Mouse (Mus musculus) lung, postnatal 25 days (tissue): ENCODE results near the gene Stt3b.

Source experiments
- DNase-seq: peaks from one replicate; pipeline ENCODE4 v3.0.0; 2022; ENCODE audit warnings: low spot score

Gene Stt3b

DNA sequence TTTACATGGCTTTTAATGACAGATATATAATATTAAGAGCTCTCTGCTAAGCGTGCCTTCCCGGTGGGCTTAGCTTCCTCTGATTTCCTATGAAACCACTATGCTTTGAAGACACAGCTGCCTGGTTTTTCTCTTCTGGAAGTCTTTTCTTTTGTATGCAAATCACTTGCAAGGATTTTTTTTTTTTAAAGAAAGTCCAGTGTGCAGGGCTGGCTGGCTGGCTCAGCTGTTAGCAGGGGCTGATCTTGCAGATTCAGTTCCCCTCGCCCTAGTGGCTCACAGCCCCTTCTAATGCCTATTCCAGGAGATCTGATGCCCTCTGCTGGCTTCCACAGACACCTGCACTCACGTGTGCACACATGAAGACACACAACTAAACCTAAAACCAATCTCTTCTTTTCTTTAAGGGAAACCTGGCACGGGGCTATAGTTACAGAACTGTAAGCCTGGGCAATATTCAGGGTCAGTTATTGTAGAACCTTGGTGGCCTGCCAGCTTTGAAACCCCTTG, 96.4 kb downstream of the Stt3b start:
- no peak for DNase-seq

DNA sequence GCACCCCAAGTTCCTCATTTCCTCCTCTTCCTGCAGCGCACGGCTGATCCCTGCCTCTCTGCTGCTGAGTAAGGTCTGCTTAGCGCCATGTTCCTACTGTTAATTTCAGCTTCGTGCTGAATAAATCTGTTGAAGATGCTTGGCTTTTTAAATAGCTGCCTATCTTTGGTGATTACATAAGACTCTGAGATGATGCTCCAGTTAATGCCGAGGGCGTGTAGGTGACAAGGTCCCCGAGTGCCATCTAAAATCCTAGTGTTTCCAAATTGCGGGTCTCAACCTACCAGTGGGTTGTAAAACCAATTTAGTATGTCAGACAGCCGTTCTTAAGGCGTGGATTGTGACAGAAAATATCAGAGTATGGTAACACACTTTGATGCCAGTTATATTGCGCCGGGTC, 99.7 kb downstream of the Stt3b start:
- no peak for DNase-seq

DNA sequence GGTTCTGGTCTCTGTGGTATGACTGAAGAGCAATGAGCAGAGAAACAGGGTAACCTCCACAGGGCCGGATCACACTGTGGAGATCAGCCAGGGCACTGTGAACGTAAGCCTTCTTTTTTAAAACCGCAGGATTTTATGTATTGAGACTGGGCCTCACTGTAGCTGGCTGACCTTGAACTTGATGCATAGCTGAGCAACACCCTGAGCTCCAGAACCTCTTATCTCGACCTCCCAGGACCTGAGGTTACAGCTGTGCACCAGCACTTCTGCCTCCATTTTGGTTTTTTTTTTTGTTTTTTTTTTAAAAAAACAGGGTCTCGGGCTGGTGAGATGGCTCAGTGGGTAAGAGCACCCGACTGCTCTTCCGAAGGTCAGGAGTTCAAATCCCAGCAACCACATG, 100.5 kb downstream of the Stt3b start:
- DNase-seq = no peak

DNA sequence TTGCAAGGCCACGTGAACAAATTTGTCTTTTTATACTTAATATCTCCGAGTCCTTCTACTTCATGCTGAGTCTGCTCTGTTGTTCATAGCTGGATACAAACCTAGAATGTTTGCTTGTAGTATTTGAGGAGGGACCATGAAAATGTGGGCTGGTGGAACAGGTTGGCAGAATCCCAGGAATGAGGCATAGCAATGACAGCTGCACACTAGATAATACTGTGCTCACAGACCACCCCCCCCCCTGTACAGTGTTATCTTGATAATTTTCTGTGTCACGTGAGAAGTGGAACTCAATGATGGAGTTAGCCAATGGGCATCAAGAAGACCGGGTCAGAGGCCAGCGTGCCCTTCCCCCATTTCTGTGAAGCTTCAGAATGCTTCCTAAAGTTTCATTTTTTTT, 104.0 kb downstream of the Stt3b start:
- DNase-seq = no peak

DNA sequence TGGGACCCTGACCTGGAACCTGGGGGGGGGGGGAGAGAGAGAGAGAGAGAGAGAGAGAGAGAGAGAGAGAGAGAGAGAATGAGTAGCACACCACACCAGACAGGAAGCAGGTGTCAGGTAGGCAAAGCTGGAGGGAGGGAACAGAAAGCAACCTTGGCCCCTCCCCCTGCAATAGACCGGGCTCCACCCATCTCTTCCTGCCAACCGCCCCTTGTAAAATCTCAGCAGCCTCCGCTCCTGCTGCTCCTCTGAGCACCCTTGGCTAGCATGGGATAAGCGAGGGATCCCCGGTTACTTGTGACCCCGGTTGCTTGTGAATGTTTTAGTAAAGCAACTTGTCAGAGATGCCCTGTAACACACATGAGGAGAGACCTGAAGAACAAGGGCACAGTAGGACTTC, 104.7 kb downstream of the Stt3b start:
- DNase-seq = peak; percentile 69

DNA sequence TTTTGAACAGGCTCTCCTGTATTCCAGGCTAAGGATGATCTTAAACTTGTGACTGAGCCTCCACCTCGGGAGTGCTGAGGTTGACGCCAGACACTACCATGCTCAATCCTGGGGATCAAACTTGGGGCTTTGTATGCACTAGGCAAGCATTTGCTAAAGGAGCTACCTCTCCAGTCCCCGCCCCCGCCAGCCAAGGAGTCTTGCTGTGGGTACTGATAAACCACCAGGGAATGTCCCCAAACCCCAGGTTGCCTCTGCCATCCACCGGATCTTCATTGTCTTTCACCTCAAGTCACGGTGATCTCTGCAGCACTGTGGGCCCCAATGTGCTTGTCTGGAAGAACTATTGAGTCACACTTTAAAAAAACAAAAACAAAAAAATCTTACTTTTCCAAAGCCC, 107.1 kb downstream of the Stt3b start:
- DNase-seq = no peak

DNA sequence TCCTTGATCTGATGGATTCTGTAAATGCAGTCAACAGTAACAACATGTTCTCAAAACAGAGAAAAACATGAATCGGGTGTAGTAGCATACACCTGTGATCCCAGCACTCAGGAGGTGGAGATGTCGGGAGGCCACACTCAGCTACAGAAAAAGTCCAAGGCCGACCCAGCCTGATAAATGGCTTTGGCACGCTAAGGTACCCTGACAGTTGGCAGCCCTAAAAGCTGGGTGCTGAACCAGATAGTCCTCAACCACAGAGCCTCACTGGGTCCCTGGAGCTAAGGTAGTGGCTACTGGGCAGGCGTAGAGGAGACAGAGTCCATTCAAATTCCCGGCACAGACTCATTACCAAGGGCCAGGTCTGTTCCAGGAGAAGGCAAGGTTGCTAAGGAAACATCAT, 109.0 kb downstream of the Stt3b start:
- DNase-seq = no peak

DNA sequence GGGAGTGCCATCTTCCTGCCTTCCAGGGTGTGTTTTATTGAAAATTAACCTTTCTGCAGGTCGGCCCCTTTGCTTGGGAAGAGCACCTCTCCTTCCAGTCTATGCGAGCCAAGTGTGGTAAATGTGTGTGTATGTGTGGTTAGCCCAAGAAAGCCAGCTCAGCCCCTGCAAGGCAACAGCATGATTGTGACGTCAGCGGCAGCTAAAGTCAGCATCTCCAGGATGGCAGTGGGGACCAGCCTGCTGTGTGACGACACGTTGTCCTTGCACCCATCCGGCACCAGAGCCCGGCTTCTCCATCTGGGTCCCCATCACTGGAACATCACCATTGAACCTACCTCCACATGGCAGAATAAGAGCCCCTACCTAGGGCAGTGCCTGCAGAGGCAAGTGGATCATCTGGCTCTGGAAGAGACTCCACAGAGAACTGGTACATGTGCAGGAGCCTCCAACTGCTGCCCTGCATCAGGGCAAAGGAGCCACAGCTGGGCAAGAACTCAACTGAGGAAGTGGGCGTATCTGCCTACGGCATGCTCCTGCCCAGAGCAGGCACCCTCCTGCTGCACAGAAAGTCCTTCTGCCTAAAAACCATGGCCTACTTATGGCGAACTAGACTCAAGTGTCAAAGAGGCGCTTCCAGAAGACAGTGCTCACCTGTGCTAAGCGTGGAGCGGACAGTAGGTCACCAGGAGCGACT, 109.9 kb downstream of the Stt3b start:
- no peak for DNase-seq

DNA sequence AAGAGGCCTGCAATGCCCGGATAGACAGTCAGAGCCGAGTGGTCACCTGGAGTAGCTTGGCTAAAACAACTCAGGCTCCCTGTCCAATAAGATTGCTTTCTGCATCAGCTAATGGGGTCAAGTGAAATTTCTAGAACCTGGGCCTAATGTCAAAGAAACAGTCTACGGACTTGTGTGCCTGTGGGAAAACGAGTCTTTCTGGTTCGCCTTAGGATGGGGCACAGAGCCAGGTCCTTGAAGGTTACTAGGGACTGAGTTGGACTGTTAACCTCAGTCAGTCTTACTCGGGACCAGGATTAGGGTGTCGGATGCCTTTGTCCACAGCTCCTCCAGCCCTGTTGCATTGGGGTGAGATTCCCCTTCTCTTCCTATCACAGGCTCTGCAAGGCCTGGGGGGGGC, 113.1 kb downstream of the Stt3b start:
- peak; percentile 80 for DNase-seq

DNA sequence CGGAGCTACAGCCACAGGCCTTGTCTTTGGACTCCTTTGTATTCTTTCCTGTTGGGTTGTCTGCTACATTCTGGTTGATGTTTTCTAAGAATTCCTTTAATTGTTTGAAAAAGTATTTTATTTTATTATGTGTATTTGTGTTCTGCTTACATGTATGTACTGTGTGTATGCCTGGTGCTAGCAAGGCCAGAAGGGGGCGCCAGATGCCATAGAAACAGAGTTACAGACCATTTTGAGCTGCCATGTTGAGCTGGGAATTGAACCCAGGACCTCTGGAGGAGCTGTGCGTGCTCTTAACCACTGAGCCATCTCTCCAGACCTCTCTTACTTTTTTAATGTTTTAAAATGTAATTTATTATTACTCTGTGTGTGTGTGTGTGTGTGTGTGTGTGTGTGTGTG, 117.3 kb downstream of the Stt3b start:
- no peak for DNase-seq
